Mouse (Mus musculus) C2C12 (cell line): ENCODE measurements around the gene C530008M17Rik.

Experiments used
- CTCF ChIP-seq: IDR thresholded peaks from one replicate; pipeline ENCODE4 v1.5.1; 2011; ENCODE audit not compliant: control insufficient read depth, insufficient read depth, insufficient read length
- MAX ChIP-seq: IDR thresholded peaks from one replicate; pipeline ENCODE4 v1.6.1; 2011; ENCODE audit warnings: mild to moderate bottlenecking, control low read depth
- MYOD1 ChIP-seq: IDR thresholded peaks from one replicate; pipeline ENCODE4 v1.6.1; 2011; ENCODE audit warnings: low read depth; ENCODE audit not compliant: control insufficient read depth, insufficient read length

- no peak for TF ChIP-seq CTCF
- TF ChIP-seq MAX, result no peak
- no peak for TF ChIP-seq MYOD1
These were observed 219.9 kb downstream of the C530008M17Rik start for GRCm38 (mm10) chr5:76876106-76876758.
